Mouse (Mus musculus): Measurements from ENCODE around the gene Cox5a.

GRCm38 (mm10) chr9:57557215-57557614, 36.1 kb downstream of the Cox5a start:
- no peak for TF ChIP-seq CTCF (IDR thresholded peaks at IDR 0.05; ENCODE audit: low read depth)
- no peak for TF ChIP-seq EP300 (IDR thresholded peaks at IDR 0.05; ENCODE audit: low read depth)

Measured in liver, postnatal 0 days (tissue).